Mouse (Mus musculus): ENCODE measurements at regions not wholly inside any gene's neighbourhood (a gene's known extent, or its start where the extent isn't known, plus 50 kb on each side); places are given as distances from the start of the nearest gene placed in this dataset.

DNA sequence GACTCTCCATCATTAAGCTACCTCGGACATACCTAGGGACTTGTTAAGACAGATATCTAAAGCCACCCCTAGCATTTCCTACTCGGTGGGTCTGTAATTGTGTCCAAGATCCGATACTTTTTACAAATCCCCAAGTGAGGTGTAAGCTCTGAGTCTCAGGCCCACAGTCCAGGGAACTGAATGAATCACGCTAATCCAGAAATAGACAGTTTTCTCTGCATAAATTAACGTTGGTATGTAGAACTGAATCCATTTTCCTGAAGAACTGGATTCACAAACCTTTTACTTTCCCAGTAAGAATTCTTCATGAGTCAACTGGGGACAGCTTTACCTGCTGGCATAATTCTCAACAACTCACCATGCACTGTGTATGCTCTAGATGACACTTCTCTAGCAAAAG lies 97.1 kb downstream of the Rbm43 start:
- no peak for TF ChIP-seq POLR2A (IDR thresholded peaks at IDR 0.05; ENCODE audit: insufficient read depth, low read depth, low read length)
- no peak for TF ChIP-seq CTCF (IDR thresholded peaks at IDR 0.05; ENCODE audit: insufficient read depth, low read depth, low read length)

Measured in olfactory bulb, adult 2 months (tissue).